Mouse (Mus musculus) left cerebral cortex, postnatal 14 days (tissue): ENCODE data around the gene Twistnb. TPM values are rescaled to one million over a fixed set of nuclear protein-coding genes. Genes with fewer than 3 reads are reported as not detected.

Experiments
- total RNA-seq, 2 experiments: library from RNA; stranded (reverse); gene quantifications; 2 replicates each; pipeline ENCODE4 v1.2.3; 2021

Gene Twistnb
- total RNA-seq, 2 experiments from 2014 or later, result 10.5 to 11.4 TPM

Other genes starting within 250 kb of the Twistnb start
- 1 to 10 TPM; 1.1 to 1.4 TPM for gene Efcab10, start 34.8 kb upstream of the Twistnb start, total RNA-seq